ENCODE assay signal across 9 mouse cellular contexts in genomic region chr2:25394281-25395221, GRCm38 (mm10). TPM values are rescaled to one million over a fixed set of nuclear protein-coding genes. Genes with fewer than 3 reads are reported as not detected.
DNase-seq lines count a peak whose midpoint lies in the region; ATAC-seq and TF ChIP-seq lines count a peak whose summit lies in the region.
"Had no signal": no experiment of that assay in that cellular context is flagged by ENCODE, and none has a peak within 500 bp of the region (broad histone marks: within the 10 kb centered on the region; RNA-seq: fewer than 3 reads in every experiment).

No protein-coding gene starts in this region.

- no peak for TF ChIP-seq POLR2A in brain, embryonic 14.5 days (IDR thresholded peaks at IDR 0.05; ENCODE audit: borderline replicate concordance, extremely low read depth, insufficient read depth, insufficient read length, poor library complexity, severe bottlenecking)

- no peaks in the 10 kb centered on the region for H3K9me3 ChIP-seq in forebrain, embryonic 15.5 days
- no peaks in the 10 kb centered on the region for H3K9me3 ChIP-seq in intestine, embryonic 16.5 days (ENCODE audit: control insufficient read depth, low read length)
- H3K9me3 ChIP-seq in stomach, embryonic 15.5 days, result no peaks in the 10 kb centered on the region

- 19% methylated on average over 3 of the region's 3 CpGs for WGBS in forebrain, embryonic 15.5 days
- 41% methylated on average over 3 of the region's 3 CpGs for WGBS in intestine, embryonic 16.5 days
- whole genome bisulfite sequencing in stomach, embryonic 15.5 days, result 30% methylated on average over 3 of the region's 3 CpGs

- ATAC-seq in forebrain, embryonic 15.5 days (replicated peaks), result peak; percentile 87
- 0 out of 2 replicates have a peak, but pooled peaks have one; percentile 10 for ATAC-seq in intestine, embryonic 16.5 days
- no peak; the same call in 1 of the 2 replicates for ATAC-seq in stomach, embryonic 15.5 days (ENCODE audit: insufficient read depth, low FRiP score, low read depth)
- ATAC-seq in megakaryocyte progenitor cell, adult 5-6 weeks (replicated peaks; ENCODE audit: poor library complexity), result no peak

- no peak overlapping the region for H3K4me2 ChIP-seq in forebrain, embryonic 15.5 days (replicated peaks)
- H3K4me2 ChIP-seq in intestine, embryonic 16.5 days (ENCODE audit: low read depth, low read length), result no peak overlapping the region
- no peak overlapping the region for H3K4me2 ChIP-seq in stomach, embryonic 15.5 days

- no peak for TF ChIP-seq CTCF in brain, embryonic 14.5 days (IDR thresholded peaks at IDR 0.05; ENCODE audit: borderline replicate concordance, extremely low read depth, insufficient read depth, insufficient read length)

- H3K27me3 ChIP-seq in forebrain, embryonic 15.5 days, result peaks cover 45% of the 10 kb centered on the region
- peaks cover 13% of the 10 kb centered on the region; the same call in 1 of the 2 replicates for H3K27me3 ChIP-seq in intestine, embryonic 16.5 days (replicated peaks; ENCODE audit: control insufficient read depth, insufficient read depth, low read length)
- H3K27me3 ChIP-seq in stomach, embryonic 15.5 days (replicated peaks), result peaks cover 39% of the 10 kb centered on the region

- H3K4me3 ChIP-seq in forebrain, embryonic 15.5 days, result no peak overlapping the region
- no peak overlapping the region for H3K4me3 ChIP-seq in intestine, embryonic 16.5 days (ENCODE audit: low read length)
- H3K4me3 ChIP-seq in stomach, embryonic 15.5 days (replicated peaks), result no peak overlapping the region

- intact Hi-C loops in left cerebral cortex, postnatal 10 days (cut with DNase I), result loop anchor here (2.0 kb wide), 1 partner anchor 16 kb away; no protein-coding TSS in a partner anchor

- H3K36me3 ChIP-seq in forebrain, embryonic 15.5 days, result no peaks in the 10 kb centered on the region
- no peaks in the 10 kb centered on the region for H3K36me3 ChIP-seq in intestine, embryonic 16.5 days (ENCODE audit: control insufficient read depth, insufficient read depth, low read length)
- H3K36me3 ChIP-seq in stomach, embryonic 15.5 days, result no peaks in the 10 kb centered on the region

- peak; percentile 64 to 67 for DNase-seq in left cerebral cortex, postnatal 10 days (ENCODE audit: extremely low spot score in 1 of 2, low spot score in 2 of 2)
- no peak for DNase-seq in left cerebral cortex, adult 11 months (ENCODE audit: low spot score)
- DNase-seq in brain, embryonic 14.5 days (ENCODE audit: low read depth), result peak; percentile 83
- no peak for DNase-seq in adrenal gland, adult (ENCODE audit: inconsistent age in 2 of 2, low spot score in 1 of 2)

- peaks cover 21% of the 10 kb centered on the region for H3K4me1 ChIP-seq in forebrain, embryonic 15.5 days
- H3K4me1 ChIP-seq in intestine, embryonic 16.5 days (ENCODE audit: control insufficient read depth, insufficient read depth, low read length), result peaks cover 19% of the 10 kb centered on the region
- H3K4me1 ChIP-seq in stomach, embryonic 15.5 days, result peaks cover 15% of the 10 kb centered on the region

- no peak overlapping the region for H3K9ac ChIP-seq in forebrain, embryonic 15.5 days (replicated peaks)
- H3K9ac ChIP-seq in intestine, embryonic 16.5 days (ENCODE audit: low read depth, low read length), result no peak overlapping the region
- H3K9ac ChIP-seq in stomach, embryonic 15.5 days, result no peak overlapping the region
- H3K9ac ChIP-seq: liver, embryonic 14.5 days had no signal

- H3K27ac ChIP-seq in forebrain, embryonic 15.5 days (replicated peaks), result peak overlapping the region; percentile 40; the same call in 1 of the 2 replicates
- 0 out of 2 replicates have a peak overlapping the region, but pooled peaks have one; percentile 6 for H3K27ac ChIP-seq in intestine, embryonic 16.5 days (ENCODE audit: low read length)
- H3K27ac ChIP-seq in stomach, embryonic 15.5 days, result peak overlapping the region; percentile 65
- H3K27ac ChIP-seq: liver, embryonic 14.5 days had no signal

RNA-seq across cellular contexts. Expression of gene Entpd2, which starts 1.1 kb away (rescaled TPM):
- total RNA-seq in left cerebral cortex, postnatal 10 days (2021), result 10 to 100 TPM; 12.2 to 15.6 TPM
- polyA plus RNA-seq in brain, embryonic 14.5 days (2012; rRNA removed), result 2.2 and 2.3 TPM in 2 replicates
- 3.6 and 4.8 TPM in 2 replicates for polyA plus RNA-seq in forebrain, embryonic 15.5 days (2015; fragmentation: Nextera tagmentation; extraction: Ambion mirVana)
- 23.7 and 27.4 TPM in 2 replicates for polyA plus RNA-seq in intestine, embryonic 16.5 days (2015; fragmentation: Nextera tagmentation; extraction: Ambion mirVana)
- polyA plus RNA-seq in stomach, embryonic 15.5 days (2015; fragmentation: Nextera tagmentation; extraction: Ambion mirVana), result 10.1 and 13.0 TPM in 2 replicates
- total RNA-seq in megakaryocyte progenitor cell, adult 5-6 weeks (2015), result not detected in 2 replicates
- total RNA-seq in megakaryocyte progenitor cell, adult 5-6 weeks (2017), result not detected in 2 replicates

RNA-seq across cellular contexts. Expression of gene Npdc1, which starts 4.6 kb away (rescaled TPM):
- total RNA-seq in left cerebral cortex, postnatal 10 days (2021), result 100 to 1,000 TPM; 401 to 408 TPM
- polyA plus RNA-seq in brain, embryonic 14.5 days (2012; rRNA removed), result 621 and 644 TPM in 2 replicates
- 406 and 408 TPM in 2 replicates for polyA plus RNA-seq in forebrain, embryonic 15.5 days (2015; fragmentation: Nextera tagmentation; extraction: Ambion mirVana)
- 48.9 and 51.1 TPM in 2 replicates for polyA plus RNA-seq in intestine, embryonic 16.5 days (2015; fragmentation: Nextera tagmentation; extraction: Ambion mirVana)
- polyA plus RNA-seq in stomach, embryonic 15.5 days (2015; fragmentation: Nextera tagmentation; extraction: Ambion mirVana), result 47.0 and 49.6 TPM in 2 replicates
- total RNA-seq in megakaryocyte progenitor cell, adult 5-6 weeks (2015), result 1.5 TPM in 1 of 2 replicates, not detected in the other
- total RNA-seq in megakaryocyte progenitor cell, adult 5-6 weeks (2017), result 0.27 TPM in 1 of 2 replicates, not detected in the other

RNA-seq across cellular contexts. Expression of gene Sapcd2, which starts 22.4 kb away (rescaled TPM):
- total RNA-seq in left cerebral cortex, postnatal 10 days (2021), result 1 to 10 TPM; 9.6 to 9.9 TPM
- 20.1 and 48.8 TPM in 2 replicates for polyA plus RNA-seq in brain, embryonic 14.5 days (2012; rRNA removed)
- 31.9 and 32.6 TPM in 2 replicates for polyA plus RNA-seq in forebrain, embryonic 15.5 days (2015; fragmentation: Nextera tagmentation; extraction: Ambion mirVana)
- 56.7 and 66.4 TPM in 2 replicates for polyA plus RNA-seq in intestine, embryonic 16.5 days (2015; fragmentation: Nextera tagmentation; extraction: Ambion mirVana)
- polyA plus RNA-seq in stomach, embryonic 15.5 days (2015; fragmentation: Nextera tagmentation; extraction: Ambion mirVana), result 37.6 and 41.7 TPM in 2 replicates
- total RNA-seq in megakaryocyte progenitor cell, adult 5-6 weeks (2015), result 6.0 and 10.8 TPM in 2 replicates
- 5.8 and 6.7 TPM in 2 replicates for total RNA-seq in megakaryocyte progenitor cell, adult 5-6 weeks (2017)

RNA-seq across cellular contexts. Expression of gene Fut7, which starts 28.5 kb away (rescaled TPM):
- total RNA-seq in left cerebral cortex, postnatal 10 days (2021), result under 1 TPM; 0.22 to 0.41 TPM
- polyA plus RNA-seq in brain, embryonic 14.5 days (2012; rRNA removed), result 0.42 and 0.57 TPM in 2 replicates
- polyA plus RNA-seq in forebrain, embryonic 15.5 days (2015; fragmentation: Nextera tagmentation; extraction: Ambion mirVana), result 0.20 TPM in 1 of 2 replicates, not detected in the other
- polyA plus RNA-seq in intestine, embryonic 16.5 days (2015; fragmentation: Nextera tagmentation; extraction: Ambion mirVana), result 0.13 and 0.33 TPM in 2 replicates
- polyA plus RNA-seq in stomach, embryonic 15.5 days (2015; fragmentation: Nextera tagmentation; extraction: Ambion mirVana), result 0.17 and 0.30 TPM in 2 replicates
- 11.1 and 12.5 TPM in 2 replicates for total RNA-seq in megakaryocyte progenitor cell, adult 5-6 weeks (2015)
- 21.4 and 24.2 TPM in 2 replicates for total RNA-seq in megakaryocyte progenitor cell, adult 5-6 weeks (2017)

RNA-seq across cellular contexts. Expression of gene Uap1l1, which starts 29.1 kb away (rescaled TPM):
- total RNA-seq in left cerebral cortex, postnatal 10 days (2021), result 10 to 100 TPM in 1 of 2 experiments, 1 to 10 TPM in 1; 6.3 to 12.1 TPM
- 2.4 TPM in 2 replicates for polyA plus RNA-seq in brain, embryonic 14.5 days (2012; rRNA removed)
- polyA plus RNA-seq in forebrain, embryonic 15.5 days (2015; fragmentation: Nextera tagmentation; extraction: Ambion mirVana), result 4.1 and 5.1 TPM in 2 replicates
- 196 and 259 TPM in 2 replicates for polyA plus RNA-seq in intestine, embryonic 16.5 days (2015; fragmentation: Nextera tagmentation; extraction: Ambion mirVana)
- 41.1 and 46.1 TPM in 2 replicates for polyA plus RNA-seq in stomach, embryonic 15.5 days (2015; fragmentation: Nextera tagmentation; extraction: Ambion mirVana)
- total RNA-seq in megakaryocyte progenitor cell, adult 5-6 weeks (2015), result 42.2 and 60.4 TPM in 2 replicates
- 13.6 and 14.5 TPM in 2 replicates for total RNA-seq in megakaryocyte progenitor cell, adult 5-6 weeks (2017)

Comparison
In these comparisons a context has a peak if more than half of its experiments do, and no peak if none do; other contexts are left out.
1. DNase-seq: peak in left cerebral cortex, postnatal 10 days (2 of 2) and brain, embryonic 14.5 days (single experiment); none in left cerebral cortex, adult 11 months (single experiment) and adrenal gland, adult (0 of 2).
2. ATAC-seq: peak in forebrain, embryonic 15.5 days (single experiment) and intestine, embryonic 16.5 days (single experiment); none in stomach, embryonic 15.5 days (single experiment) and megakaryocyte progenitor cell, adult 5-6 weeks (single experiment).
3. H3K27ac ChIP-seq: peak in every context shown above with its lines; median percentile 65 in stomach, embryonic 15.5 days; 40 in forebrain, embryonic 15.5 days; 6 in intestine, embryonic 16.5 days.